Mouse (Mus musculus): ENCODE data around the gene Gm28961.
"Not testable (repeated sequence)": the region's sequence is repeated elsewhere in the genome, so short reads cannot be mapped to it uniquely, and the experiment has no call there.

Gm28961 gene

DNA sequence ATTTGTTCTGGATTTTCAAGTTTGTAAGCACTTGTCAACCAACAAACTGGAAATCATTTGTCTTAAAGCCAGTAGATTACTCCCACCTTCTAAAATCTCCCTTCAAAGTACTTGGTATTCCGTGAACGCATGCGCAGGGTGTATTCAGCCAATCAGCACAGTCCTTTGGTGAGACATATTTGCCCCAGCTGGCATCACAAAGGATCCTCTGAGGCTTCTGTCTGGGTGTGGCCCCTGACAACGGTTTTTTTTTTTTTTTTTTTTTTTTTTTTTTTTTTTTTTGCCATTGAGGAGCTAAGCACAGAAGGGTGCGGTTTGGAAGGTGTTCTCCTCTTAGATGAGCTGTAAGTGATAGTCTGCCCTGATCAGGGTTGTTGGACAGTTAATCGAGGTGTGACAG, at the start of gene Gm28961:
Gene Gm28961, plus strand, starts transcription at position 301 of the 400 bp plus-strand sequence.
- not testable (repeated sequence) for DNase-seq

Measured in layer of hippocampus, adult 9-11 months (tissue).